Comparison of ENCODE assay signal across 18 mouse cellular contexts in genomic region chr17:56566293-56566692, GRCm38 (mm10). TPM values are rescaled to one million over a fixed set of nuclear protein-coding genes. Genes with fewer than 3 reads are reported as not detected.
DNase-seq lines count a peak whose midpoint lies in the region; TF ChIP-seq lines count a peak whose summit lies in the region.
"Had no signal": no experiment of that assay in that cellular context is flagged by ENCODE, and none has a peak within 500 bp of the region (broad histone marks: within the 10 kb centered on the region; RNA-seq: fewer than 3 reads in every experiment).

No protein-coding gene starts in this region.

- H3K27me3 ChIP-seq in E14TG2a.4 (ENCODE audit: insufficient read depth, low read length), result no peaks in the 10 kb centered on the region
- H3K27me3 ChIP-seq in myocyte (ENCODE audit: control insufficient read depth, insufficient read depth, insufficient read length), result no peaks in the 10 kb centered on the region
- H3K27me3 ChIP-seq: forebrain, embryonic 15.5 days; hindbrain, embryonic 12.5 days had no signal

- peak; percentile 24 for DNase-seq in kidney, postnatal 10 days
- no peak for DNase-seq in kidney, adult 8-10 months
- DNase-seq in ES-E14 (ENCODE audit: low read depth, low spot score), result no peak
- no peak for DNase-seq in retina, embryonic 14.5 days (ENCODE audit: low spot score)
- DNase-seq: cerebellum, adult 11-12 months; cerebellum, adult 9-11 months; gastrocnemius, postnatal 10 days; heart, adult 18-20 months; heart, postnatal 10 days; heart, postnatal 4 days had no signal

- TF ChIP-seq POLR2A in myocyte (IDR thresholded peaks at IDR 0.05; ENCODE audit: insufficient read length, low read depth), result peak; percentile 13

- H3K36me3 ChIP-seq in E14TG2a.4 (ENCODE audit: insufficient read depth, low read length) (peaks cover 100% of the 10 kb centered on the region), ES-E14 (ENCODE audit: control insufficient read depth, insufficient read depth, low read length, poor library complexity, severe bottlenecking) (peaks cover 93% of the 10 kb centered on the region), myocyte (ENCODE audit: control insufficient read depth, insufficient read depth) (peaks cover 43% of the 10 kb centered on the region)

- peak overlapping the region; percentile 37 for H3K4me3 ChIP-seq in E14TG2a.4 (replicated peaks; ENCODE audit: low read length)
- peak overlapping the region in 1 of 2 experiments; percentile 1; a peak in 1 of 4 replicates for H3K4me3 ChIP-seq in ES-E14 (ENCODE audit: insufficient read depth in 1 of 2, low read depth in 1 of 2, low read length in 2 of 2, poor library complexity in 1 of 2, severe bottlenecking in 1 of 2)
- no peak overlapping the region for H3K4me3 ChIP-seq in myocyte
- H3K4me3 ChIP-seq: embryonic facial prominence, embryonic 10.5 days; erythroblast, embryonic 14.5 days; forebrain, embryonic 10.5 days; forebrain, embryonic 15.5 days; heart, embryonic 10.5 days; hindbrain, embryonic 12.5 days had no signal

- H3ac ChIP-seq in myocyte (ENCODE audit: control insufficient read depth, insufficient read length), result no peak overlapping the region

- no peak overlapping the region for H3K27ac ChIP-seq in ES-E14 (ENCODE audit: insufficient read depth, low read depth, low read length, poor library complexity, severe bottlenecking)
- H3K27ac ChIP-seq: embryonic facial prominence, embryonic 10.5 days; forebrain, embryonic 10.5 days; forebrain, embryonic 15.5 days; heart, embryonic 10.5 days; hindbrain, embryonic 12.5 days had no signal

- in situ Hi-C loops in ES-E14 (cut with MboI; ENCODE audit: low sequenced_read_pairs in 2 of 2, unreplicated experiment in 2 of 2), result no loop called here

- H3K4me2 ChIP-seq in myocyte (ENCODE audit: low read depth), result no peak overlapping the region
- H3K4me2 ChIP-seq: forebrain, embryonic 15.5 days; hindbrain, embryonic 12.5 days had no signal

- H3K4me1 ChIP-seq in E14TG2a.4 (replicated peaks; ENCODE audit: low read depth, low read length), result peaks cover 40% of the 10 kb centered on the region
- peaks cover 0 to 3% of the 10 kb centered on the region in 2 experiments; a peak in 1 of 4 replicates for H3K4me1 ChIP-seq in ES-E14 (ENCODE audit: control insufficient read depth in 2 of 2, insufficient read depth in 2 of 2, low read length in 2 of 2, poor library complexity in 1 of 2)
- H3K4me1 ChIP-seq: embryonic facial prominence, embryonic 10.5 days; forebrain, embryonic 10.5 days; forebrain, embryonic 15.5 days; heart, embryonic 10.5 days; hindbrain, embryonic 12.5 days had no signal

- peak overlapping the region; percentile 14; the same call in 1 of the 2 replicates for H3K9ac ChIP-seq in ES-E14 (ENCODE audit: insufficient read depth, low read depth, low read length, poor library complexity, severe bottlenecking)
- H3K9ac ChIP-seq: forebrain, embryonic 15.5 days; hindbrain, embryonic 12.5 days had no signal

- no peak for TF ChIP-seq CTCF in E14TG2a.4 (conservative IDR thresholded peaks at IDR 0.05; ENCODE audit: low read length)

- no peaks in the 10 kb centered on the region for H3K79me2 ChIP-seq in myocyte (ENCODE audit: control insufficient read depth, insufficient read depth)

- H3K9me3 ChIP-seq in E14TG2a.4 (ENCODE audit: low read length) (no peaks in the 10 kb centered on the region), ES-E14 (ENCODE audit: control insufficient read depth, insufficient read depth, low read depth, low read length) (no peaks in the 10 kb centered on the region)
- H3K9me3 ChIP-seq: embryonic facial prominence, embryonic 10.5 days; forebrain, embryonic 10.5 days; forebrain, embryonic 15.5 days; heart, embryonic 10.5 days; hindbrain, embryonic 12.5 days had no signal

TF ChIP-seq in ES-E14, 5 proteins besides CTCF, POLR2A, EP300 and RAD21:
- no peak for TF ChIP-seq HCFC1 (IDR thresholded peaks at IDR 0.05; ENCODE audit: borderline replicate concordance, insufficient read depth, low read length)
- TF ChIP-seq ZC3H11A (IDR thresholded peaks at IDR 0.05; ENCODE audit: borderline replicate concordance, low read depth, low read length), result no peak
- no peak for TF ChIP-seq ZNF384 (IDR thresholded peaks at IDR 0.05; ENCODE audit: low read depth, low read length)
- TF ChIP-seq MAFK (IDR thresholded peaks at IDR 0.05; ENCODE audit: insufficient read depth, low read depth, low read length), result no peak
- no peak for TF ChIP-seq CHD2 (IDR thresholded peaks at IDR 0.05; ENCODE audit: low read depth, low read length)

TF ChIP-seq in myocyte, 11 proteins besides CTCF, POLR2A, EP300 and RAD21:
- TF ChIP-seq POLR2AphosphoS2 (IDR thresholded peaks at IDR 0.05; ENCODE audit: insufficient read length, low read depth) (peak; percentile 63), TCF12 (IDR thresholded peaks at IDR 0.05; ENCODE audit: insufficient read depth, poor library complexity, severe bottlenecking) (no peak)

RNA-seq across cellular contexts. Expression of gene Gm20219, which starts 12.1 kb away (rescaled TPM):
- 1.5 and 2.6 TPM in 2 replicates for total RNA-seq in ES-E14 (2012; rRNA removed)
- polyA plus RNA-seq in myocyte (2012; fragmentation: generic; extraction: Trizol), result 0.28 TPM

RNA-seq across cellular contexts. Expression of gene Safb2, which starts 18.1 kb away (rescaled TPM):
- total RNA-seq in ES-E14 (2012; rRNA removed), result 113 and 172 TPM in 2 replicates
- 35.3 TPM for polyA plus RNA-seq in myocyte (2012; fragmentation: generic; extraction: Trizol)

RNA-seq across cellular contexts. Expression of gene Safb, which starts 18.3 kb away (rescaled TPM):
- 116 and 127 TPM in 2 replicates for total RNA-seq in ES-E14 (2012; rRNA removed)
- 58.9 TPM for polyA plus RNA-seq in myocyte (2012; fragmentation: generic; extraction: Trizol)

RNA-seq across cellular contexts. Expression of gene 2410015M20Rik, which starts 43.3 kb away (rescaled TPM):
- 236 and 294 TPM in 2 replicates for total RNA-seq in ES-E14 (2012; rRNA removed)
- 587 TPM for polyA plus RNA-seq in myocyte (2012; fragmentation: generic; extraction: Trizol)

RNA-seq across cellular contexts. Expression of gene Rpl36, which starts 46.9 kb away (rescaled TPM):
- total RNA-seq in ES-E14 (2012; rRNA removed), result 3,972 and 4,168 TPM in 2 replicates
- polyA plus RNA-seq in myocyte (2012; fragmentation: generic; extraction: Trizol), result 3,746 TPM
